Mouse (Mus musculus): ENCODE data around the gene Ssxb10. TPM values are rescaled to one million over a fixed set of nuclear protein-coding genes. Genes with fewer than 3 reads are reported as not detected.
"Not testable (repeated sequence)": the region's sequence is repeated elsewhere in the genome, so short reads cannot be mapped to it uniquely, and the experiment has no call there.

The Ssxb10 gene
- not detected in 2 replicates for polyA plus RNA-seq (2015; fragmentation: Nextera tagmentation; extraction: Ambion mirVana)

DNA sequence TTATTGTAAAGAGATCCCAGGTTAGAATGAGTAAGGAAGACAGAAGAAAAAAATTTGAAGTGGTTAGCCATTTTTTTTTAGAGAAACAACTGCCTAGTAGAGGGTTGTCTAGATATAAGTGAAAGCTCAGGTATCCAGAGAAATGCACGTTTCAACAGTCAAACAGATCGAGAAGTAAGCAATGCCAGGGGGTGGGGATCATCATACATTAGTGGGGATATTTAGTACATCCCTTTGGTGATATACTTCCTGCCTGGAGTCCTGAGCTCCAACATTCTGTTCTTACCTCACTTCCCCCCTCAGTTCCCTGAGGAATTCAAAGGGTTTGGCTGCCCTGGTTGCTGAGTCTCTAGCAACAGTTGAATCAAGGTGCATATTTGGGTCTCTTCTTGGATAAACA is at the start of gene Ssxb10:
Gene Ssxb10 (plus strand): TSS at position 301 of the 400 bp plus-strand sequence.
- Histone ChIP-seq H3K27ac (ENCODE audit: low read length) (no peak within 1 kb of the TSS), H3K4me2 (ENCODE audit: low read depth, low read length) (no peak within 1 kb of the TSS)
- 48% methylated on average over 2 of the region's 2 CpGs for WGBS

DNA sequence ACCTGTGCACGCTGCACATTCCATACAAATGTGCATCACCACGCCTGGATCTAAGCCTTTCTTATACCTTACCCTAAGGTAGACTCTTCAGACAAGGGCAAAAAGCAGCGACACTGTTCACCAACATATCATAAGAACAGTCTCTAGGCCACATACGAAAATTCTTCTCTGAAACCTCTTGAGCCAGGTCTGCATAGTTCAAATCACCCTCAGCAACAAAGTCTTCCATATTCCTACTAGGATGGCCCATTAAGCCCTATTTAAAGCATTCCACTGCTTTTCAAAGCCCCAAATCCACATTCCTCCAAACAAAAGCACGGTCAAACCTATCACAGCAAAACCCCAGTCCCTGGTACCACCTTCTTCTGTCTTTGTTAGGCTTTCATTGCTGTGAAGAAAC is 38.6 kb upstream of the Ssxb10 start:
- Histone ChIP-seq H3K4me3 (ENCODE audit: low read length) (no peak overlapping the region), H3K9me3 (replicated peaks; ENCODE audit: control insufficient read depth, low read length) (no peaks in the 10 kb centered on the region; the same call in 1 of the 2 replicates), H3K4me2 (ENCODE audit: low read depth, low read length) (no peak overlapping the region), H3K9ac (ENCODE audit: low read length) (no peak overlapping the region), H3K4me1 (ENCODE audit: control insufficient read depth, insufficient read depth, low read length) (no peaks in the 10 kb centered on the region), H3K27me3 (ENCODE audit: control insufficient read depth, insufficient read depth, low read length) (no peaks in the 10 kb centered on the region), H3K27ac (ENCODE audit: low read length) (no peak overlapping the region), H3K36me3 (ENCODE audit: control insufficient read depth, insufficient read depth) (no peaks in the 10 kb centered on the region)
- WGBS: 72% methylated on average over 5 of the region's 5 CpGs
- no peak for ATAC-seq (replicated peaks; ENCODE audit: extremely low read depth, insufficient read depth, low FRiP score)

More for the DNA sequence above, at the start of gene Ssxb10:
- no peak within 1 kb of the TSS for H3K9ac ChIP-seq (ENCODE audit: low read length)
- no peak within 1 kb of the TSS for H3K4me3 ChIP-seq (ENCODE audit: low read length)
- no peaks in the 10 kb centered on the region for H3K4me1 ChIP-seq (ENCODE audit: control insufficient read depth, insufficient read depth, low read length)
- ATAC-seq (replicated peaks; ENCODE audit: extremely low read depth, insufficient read depth, low FRiP score): no peak
- H3K36me3 ChIP-seq (ENCODE audit: control insufficient read depth, insufficient read depth): no peaks in the 10 kb centered on the region
- H3K9me3 ChIP-seq (replicated peaks; ENCODE audit: control insufficient read depth, low read length): peaks cover 8% of the 10 kb centered on the region
- H3K27me3 ChIP-seq (ENCODE audit: control insufficient read depth, insufficient read depth, low read length): no peaks in the 10 kb centered on the region

DNA sequence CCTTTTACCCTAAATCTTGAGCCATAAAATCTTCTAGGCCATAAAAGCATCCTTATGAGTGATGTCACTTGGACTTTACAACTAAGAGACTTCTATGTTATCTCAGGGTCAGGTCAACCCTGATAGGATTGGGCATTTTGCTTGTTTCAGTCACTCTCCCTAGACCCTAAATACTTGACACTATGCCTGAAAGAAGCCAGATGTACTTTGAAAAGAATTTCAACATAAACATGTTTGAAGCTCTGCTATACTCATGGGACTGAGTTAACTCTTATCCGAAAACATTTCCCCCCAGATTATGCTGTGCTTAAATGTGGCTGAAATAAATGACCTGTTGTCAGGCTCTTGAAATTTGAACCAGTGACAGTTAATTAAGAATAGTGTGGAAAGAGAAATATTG is 17.9 kb upstream of the Ssxb10 start:
- H3K4me2 ChIP-seq (ENCODE audit: low read depth, low read length): no peak overlapping the region
- 62% methylated on average over 1 of the region's 1 CpGs for WGBS
- ATAC-seq (replicated peaks; ENCODE audit: extremely low read depth, insufficient read depth, low FRiP score): no peak
- no peaks in the 10 kb centered on the region for H3K27me3 ChIP-seq (ENCODE audit: control insufficient read depth, insufficient read depth, low read length)
- no peak overlapping the region for H3K9ac ChIP-seq (ENCODE audit: low read length)
- no peak overlapping the region for H3K4me3 ChIP-seq (ENCODE audit: low read length)
- H3K36me3 ChIP-seq (ENCODE audit: control insufficient read depth, insufficient read depth): no peaks in the 10 kb centered on the region
- H3K27ac ChIP-seq (ENCODE audit: low read length): no peak overlapping the region
- H3K9me3 ChIP-seq (replicated peaks; ENCODE audit: control insufficient read depth, low read length): no peaks in the 10 kb centered on the region
- no peaks in the 10 kb centered on the region for H3K4me1 ChIP-seq (ENCODE audit: control insufficient read depth, insufficient read depth, low read length)

DNA sequence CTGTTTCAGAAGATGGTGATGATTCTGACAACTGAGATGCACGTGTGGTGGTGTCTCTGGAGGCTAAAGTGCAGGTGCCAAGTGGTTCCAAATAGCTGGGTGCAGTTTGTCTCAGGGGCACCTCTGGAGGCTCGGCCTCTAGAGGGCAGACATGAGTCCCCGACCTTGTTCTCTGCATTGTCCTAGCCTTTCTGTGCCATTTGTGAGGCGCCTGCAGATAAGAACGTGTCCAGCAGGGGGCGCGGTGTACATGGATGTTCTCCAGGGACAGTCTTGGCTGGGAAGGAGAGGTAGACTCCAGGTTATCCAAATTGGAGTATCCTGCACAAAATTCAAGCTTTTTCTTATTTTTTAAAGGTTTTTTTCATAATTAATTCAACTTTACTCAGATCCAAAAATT is 12.3 kb upstream of the Ssxb10 start:
- not testable (repeated sequence) for H3K4me1 ChIP-seq (ENCODE audit: control insufficient read depth, insufficient read depth, low read length); H3K27me3 ChIP-seq (ENCODE audit: control insufficient read depth, insufficient read depth, low read length); H3K4me3 ChIP-seq (ENCODE audit: low read length); H3K9me3 ChIP-seq (replicated peaks; ENCODE audit: control insufficient read depth, low read length); ATAC-seq (replicated peaks; ENCODE audit: extremely low read depth, insufficient read depth, low FRiP score); H3K27ac ChIP-seq (ENCODE audit: low read length); H3K4me2 ChIP-seq (ENCODE audit: low read depth, low read length); H3K36me3 ChIP-seq (ENCODE audit: control insufficient read depth, insufficient read depth); H3K9ac ChIP-seq (ENCODE audit: low read length)
- WGBS: 8% methylated on average over 7 of the region's 7 CpGs

DNA sequence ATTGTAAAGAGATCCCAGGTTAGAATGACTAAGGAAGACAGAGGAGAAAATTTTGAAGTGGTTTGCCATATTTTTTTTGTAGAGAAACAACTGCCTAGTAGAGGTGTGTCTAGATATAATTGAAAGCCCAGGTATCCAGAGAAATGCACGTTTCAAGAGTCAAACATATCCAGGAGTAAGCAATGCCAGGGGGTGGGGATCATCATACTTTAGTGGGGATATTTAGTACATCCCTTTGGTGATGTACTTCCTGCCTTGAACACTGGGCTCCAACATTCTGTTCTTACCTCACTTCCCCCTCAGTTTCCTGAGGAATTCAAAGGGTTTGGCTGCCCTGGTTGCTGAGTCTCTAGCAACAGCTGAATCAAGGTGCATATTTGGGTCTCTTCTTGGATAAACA is 39.5 kb downstream of the Ssxb10 start, which contains the start of gene Ssxb9:
Gene Ssxb9 (plus strand): TSS at position 301 of the 400 bp plus-strand sequence.
- ATAC-seq (replicated peaks; ENCODE audit: extremely low read depth, insufficient read depth, low FRiP score); H3K4me3 ChIP-seq (ENCODE audit: low read length); H3K9me3 ChIP-seq (replicated peaks; ENCODE audit: control insufficient read depth, low read length); H3K4me2 ChIP-seq (ENCODE audit: low read depth, low read length); H3K27me3 ChIP-seq (ENCODE audit: control insufficient read depth, insufficient read depth, low read length); H3K36me3 ChIP-seq (ENCODE audit: control insufficient read depth, insufficient read depth); H3K27ac ChIP-seq (ENCODE audit: low read length); H3K9ac ChIP-seq (ENCODE audit: low read length); H3K4me1 ChIP-seq (ENCODE audit: control insufficient read depth, insufficient read depth, low read length): not testable (repeated sequence)
- WGBS: 19% methylated on average over 1 of the region's 1 CpGs

Other genes starting within 250 kb of the Ssxb10 start
- 0.62 and 2.2 TPM in 2 replicates for gene Was, start 236.9 kb upstream of the Ssxb10 start, polyA plus RNA-seq (2015; fragmentation: Nextera tagmentation; extraction: Ambion mirVana)
- gene Wdr13, start 194.5 kb upstream of the Ssxb10 start, polyA plus RNA-seq (2015; fragmentation: Nextera tagmentation; extraction: Ambion mirVana): 27.5 and 27.6 TPM in 2 replicates
- gene Rbm3, start 181.5 kb upstream of the Ssxb10 start, polyA plus RNA-seq (2015; fragmentation: Nextera tagmentation; extraction: Ambion mirVana): 295 and 339 TPM in 2 replicates
- 10.4 and 11.8 TPM in 2 replicates for gene Tbc1d25, start 151.2 kb upstream of the Ssxb10 start, polyA plus RNA-seq (2015; fragmentation: Nextera tagmentation; extraction: Ambion mirVana)
- 31.9 and 35.7 TPM in 2 replicates for gene Ebp, start 133.9 kb upstream of the Ssxb10 start, polyA plus RNA-seq (2015; fragmentation: Nextera tagmentation; extraction: Ambion mirVana)
- 4.3 and 5.0 TPM in 2 replicates for gene Porcn, start 120.9 kb upstream of the Ssxb10 start, polyA plus RNA-seq (2015; fragmentation: Nextera tagmentation; extraction: Ambion mirVana)
- gene Ftsj1, start 75.0 kb upstream of the Ssxb10 start, polyA plus RNA-seq (2015; fragmentation: Nextera tagmentation; extraction: Ambion mirVana): 23.8 and 25.7 TPM in 2 replicates
- gene Slc38a5, start 56.3 kb upstream of the Ssxb10 start, polyA plus RNA-seq (2015; fragmentation: Nextera tagmentation; extraction: Ambion mirVana): 13.9 and 22.6 TPM in 2 replicates
- not detected in 2 replicates for gene Ssxb9, start 39.6 kb downstream of the Ssxb10 start, polyA plus RNA-seq (2015; fragmentation: Nextera tagmentation; extraction: Ambion mirVana)
- gene Ssxb1, start 85.9 kb downstream of the Ssxb10 start, polyA plus RNA-seq (2015; fragmentation: Nextera tagmentation; extraction: Ambion mirVana): not detected in 2 replicates
- not detected in 2 replicates for gene Ssxb2, start 134.3 kb downstream of the Ssxb10 start, polyA plus RNA-seq (2015; fragmentation: Nextera tagmentation; extraction: Ambion mirVana)
- not detected in 2 replicates for gene Gm14459, start 197.5 kb downstream of the Ssxb10 start, polyA plus RNA-seq (2015; fragmentation: Nextera tagmentation; extraction: Ambion mirVana)
- gene Ssxb6, start 220.8 kb downstream of the Ssxb10 start, polyA plus RNA-seq (2015; fragmentation: Nextera tagmentation; extraction: Ambion mirVana): not detected in 2 replicates

All from heart, embryonic 16.5 days (tissue).